Mouse (Mus musculus) erythroblast, embryonic 14.5 days (primary cell): Measurements from ENCODE around the gene Ado.

Experiments used
- GATA1 ChIP-seq: IDR thresholded peaks from 2 replicates; pipeline ENCODE4 v1.6.1; 2012; ENCODE audit warnings: low read length, inconsistent platforms, mixed read lengths
- TAL1 ChIP-seq: IDR thresholded peaks from 3 replicates; pipeline ENCODE4 v1.6.1; 2012; ENCODE audit warnings: low read length, inconsistent platforms, mixed read lengths

GRCm38 (mm10) chr10:67559765-67560394 lies 11.1 kb upstream of the Ado start:
- TF ChIP-seq GATA1 (no peak), TAL1 (no peak)
